Mouse (Mus musculus) liver, embryonic 11.5 days (tissue): ENCODE measurements around the gene Slc43a1. TPM values are rescaled to one million over a fixed set of nuclear protein-coding genes. Genes with fewer than 3 reads are reported as not detected.

Source experiments
- ATAC-seq: fragments of 200-750 bp; cut with Nextera tagmentation; replicated peaks from 2 replicates; pipeline ENCODE4 v1.8.0; 2017; ENCODE audit warnings: moderate number of reproducible peaks, mild to moderate bottlenecking, moderate TSS enrichment, moderate library complexity; ENCODE audit not compliant: low FRiP score
- DNase-seq: peaks from one replicate; pipeline ENCODE4 v3.0.0-alpha.2; 2017; ENCODE audit warnings: low spot score
- H3K27ac ChIP-seq: fragments of 300-500 bp; sonication (generic); 2 replicates; pipeline ENCODE4 v1.5.1; 2014; ENCODE audit warnings: mild to moderate bottlenecking, low read depth, low read length, control low read depth
- H3K27me3 ChIP-seq: fragments of 300-500 bp; sonication (generic); replicated peaks from 2 replicates; pipeline ENCODE4 v1.6.1; 2014; ENCODE audit warnings: low read length, mixed read lengths; ENCODE audit not compliant: control insufficient read depth, insufficient read depth
- H3K36me3 ChIP-seq: fragments of 300-500 bp; sonication (generic); 2 replicates; pipeline ENCODE4 v1.6.1; 2014; ENCODE audit warnings: mild to moderate bottlenecking, low read length, moderate library complexity, mixed read lengths; ENCODE audit not compliant: control insufficient read depth, insufficient read depth
- H3K4me1 ChIP-seq: fragments of 300-500 bp; sonication (generic); replicated peaks from 2 replicates; pipeline ENCODE4 v1.6.1; 2014; ENCODE audit warnings: low read length, mixed read lengths; ENCODE audit not compliant: control insufficient read depth, insufficient read depth
- H3K4me2 ChIP-seq: fragments of 300-500 bp; sonication (generic); 2 replicates; pipeline ENCODE4 v1.6.1; 2014; ENCODE audit warnings: mild to moderate bottlenecking, control low read depth, moderate library complexity
- H3K4me3 ChIP-seq: fragments of 300-500 bp; sonication (generic); 2 replicates; pipeline ENCODE4 v1.5.1; 2014; ENCODE audit warnings: low read depth, low read length, control low read depth
- H3K9ac ChIP-seq: fragments of 300-500 bp; sonication (generic); 2 replicates; pipeline ENCODE4 v1.6.1; 2014; ENCODE audit warnings: low read depth, low read length, control low read depth
- H3K9me3 ChIP-seq: fragments of 300-500 bp; sonication (generic); 2 replicates; pipeline ENCODE4 v1.6.1; 2016; ENCODE audit warnings: low read length, inconsistent platforms, mixed read lengths; ENCODE audit not compliant: control insufficient read depth
- WGBS: fragments of 180-500 bp; shearing (Covaris S2); extraction: QIAGEN DNeasy Blood & Tissue Kit; methylation state at CpG from one replicate; pipeline ENCODE4 v1.1.7; 2014; 5-methylcytosine and 5-hydroxymethylcytosine counted together
- polyA plus RNA-seq: library from polyadenylated mRNA; unstranded; fragments of >200 nt; fragmentation: Nextera tagmentation; extraction: Ambion mirVana; gene quantifications from 2 replicates; pipeline ENCODE4 v1.2.1, GENCODE M21; 2014

Gene Slc43a1
- polyA plus RNA-seq, 1 experiment from 2014 or later, result 83.2 TPM

DNA sequence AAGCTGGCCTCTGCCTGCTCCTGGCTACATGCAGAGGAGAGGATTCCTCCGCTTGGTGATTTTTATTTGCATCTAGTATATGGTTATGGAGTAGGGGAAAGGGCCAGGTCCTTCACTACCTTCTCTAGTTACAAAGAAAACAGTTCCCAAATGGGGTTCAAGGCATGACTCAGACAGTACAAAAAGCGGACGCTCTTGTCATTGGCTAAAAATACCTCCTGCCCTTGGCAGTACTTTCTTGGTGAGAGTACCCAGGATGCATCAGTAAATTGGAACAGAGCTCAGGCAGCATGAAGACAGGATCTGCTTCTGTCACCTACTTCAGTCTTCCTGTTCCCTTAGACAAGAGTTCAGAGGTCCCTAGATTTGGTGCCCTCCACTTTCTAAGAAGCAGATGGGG, 18.8 kb upstream of the Slc43a1 start:
- no peak for ATAC-seq
- Histone ChIP-seq H3K9ac (no peak overlapping the region), H3K27me3 (peaks cover 15% of the 10 kb centered on the region)

DNA sequence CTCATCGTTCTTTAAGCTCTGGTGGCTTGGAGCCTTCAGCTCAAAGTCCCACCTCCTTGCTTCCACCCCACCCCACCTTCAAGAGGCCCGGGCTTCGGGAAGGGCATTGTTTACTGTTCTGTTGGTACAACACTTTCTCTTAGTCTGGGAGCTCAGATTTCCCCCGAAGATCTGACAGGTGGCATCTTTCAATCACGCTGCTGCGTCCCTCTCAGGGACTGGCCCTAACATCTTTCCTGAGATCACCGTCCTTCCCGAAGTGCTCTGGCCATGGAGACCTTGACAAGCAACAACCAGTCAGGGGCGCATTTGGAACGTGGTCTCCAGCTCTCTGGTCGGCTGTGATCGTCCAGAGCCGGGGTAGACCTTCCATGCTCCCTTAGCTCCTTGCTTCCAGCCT, 16.1 kb upstream of the Slc43a1 start, which contains the start of gene Smtnl1:
Smtnl1 (minus strand) TSS at position 101 of the 400 bp plus-strand sequence.
- no peaks in the 10 kb centered on the region for H3K36me3 ChIP-seq
- peaks cover 15% of the 10 kb centered on the region for H3K27me3 ChIP-seq
- no peaks in the 10 kb centered on the region for H3K9me3 ChIP-seq
- H3K4me2 ChIP-seq, result no peak within 1 kb of the TSS
- H3K4me3 ChIP-seq, result no peak within 1 kb of the TSS
- WGBS, result 47% methylated on average over 13 of the region's 13 CpGs
- DNase-seq (no peak), ATAC-seq (no peak)
- peaks cover 3% of the 10 kb centered on the region; the same call in 1 of the 2 replicates for H3K4me1 ChIP-seq
- no peak within 1 kb of the TSS for H3K9ac ChIP-seq
- H3K27ac ChIP-seq, result no peak within 1 kb of the TSS

More for the DNA sequence above, 18.8 kb upstream of the Slc43a1 start:
- H3K27ac ChIP-seq, result no peak overlapping the region
- no peaks in the 10 kb centered on the region for H3K36me3 ChIP-seq
- no peak overlapping the region for H3K4me2 ChIP-seq
- no peak overlapping the region for H3K4me3 ChIP-seq
- WGBS, result 54% methylated on average over 3 of the region's 3 CpGs
- DNase-seq, result no peak
- no peaks in the 10 kb centered on the region for H3K9me3 ChIP-seq
- no peaks in the 10 kb centered on the region for H3K4me1 ChIP-seq

DNA sequence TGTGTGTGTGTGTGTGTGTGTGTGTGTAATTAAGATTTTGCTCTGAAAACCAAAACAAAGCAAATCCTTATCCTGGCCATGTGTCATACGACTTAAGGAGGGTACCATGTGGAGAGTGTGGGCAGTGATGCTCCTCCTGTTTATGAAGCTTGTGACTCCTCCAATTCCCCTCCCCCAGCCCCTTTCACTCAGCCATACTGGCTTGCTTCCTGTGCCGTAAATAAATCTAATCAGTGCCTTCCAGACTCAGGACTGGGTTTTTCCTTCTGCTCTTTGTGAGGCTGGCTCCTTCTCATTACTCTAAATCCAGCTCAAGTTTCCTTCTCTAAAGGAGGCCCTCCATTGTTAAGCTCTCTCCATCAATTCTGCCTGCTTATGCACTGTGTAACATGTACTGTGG, 15.4 kb upstream of the Slc43a1 start:
- Histone ChIP-seq H3K9me3 (no peaks in the 10 kb centered on the region), H3K4me2 (no peak overlapping the region), H3K27ac (no peak overlapping the region), H3K36me3 (no peaks in the 10 kb centered on the region), H3K4me1 (peaks cover 9% of the 10 kb centered on the region), H3K4me3 (no peak overlapping the region), H3K27me3 (peaks cover 15% of the 10 kb centered on the region), H3K9ac (no peak overlapping the region)
- DNase-seq (no peak), ATAC-seq (no peak)
- 20% methylated on average over 2 of the region's 2 CpGs for WGBS

DNA sequence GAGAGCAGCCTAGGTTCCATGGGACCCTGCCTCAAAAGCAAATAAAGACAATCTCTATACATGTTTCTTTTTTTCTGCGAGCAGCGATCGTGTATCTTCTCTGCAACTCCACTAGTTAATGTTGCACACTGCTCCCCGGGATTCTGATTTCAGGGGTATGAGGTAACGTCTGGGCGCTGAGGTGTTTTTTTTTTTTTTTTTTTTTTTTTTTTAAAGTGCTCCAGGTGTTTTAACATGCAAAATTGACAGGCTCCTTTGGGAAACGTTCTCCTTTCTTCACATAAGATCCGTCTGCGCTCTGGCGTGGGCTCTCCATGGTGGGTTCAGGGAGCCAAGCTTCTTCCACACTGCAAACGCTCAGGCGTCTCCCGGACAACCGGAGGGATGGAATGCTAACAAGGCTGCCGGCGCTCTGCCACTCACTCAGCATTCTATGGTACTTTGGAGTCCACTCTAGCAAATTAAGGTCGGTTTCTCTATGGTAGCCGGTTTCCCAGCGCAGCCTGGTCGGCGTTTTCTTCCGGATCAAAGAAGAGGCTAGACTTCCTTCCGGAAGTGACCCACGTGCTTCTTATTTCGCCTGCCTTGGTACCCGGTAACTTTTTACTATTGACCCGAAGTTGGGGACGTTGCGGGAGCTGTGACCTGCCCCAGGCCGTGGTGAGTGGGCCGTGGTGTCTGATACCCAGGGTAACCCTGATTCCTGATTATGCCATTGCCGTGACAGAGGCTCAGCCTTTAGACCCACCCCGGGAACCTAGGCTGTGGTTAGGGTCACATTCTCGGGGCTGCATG, 12.0 kb upstream of the Slc43a1 start, which contains the start of gene Timm10:
Timm10 (plus strand) TSS at position 510 of the 795 bp plus-strand sequence.
- peaks cover 5% of the 10 kb centered on the region for H3K27me3 ChIP-seq
- H3K9me3 ChIP-seq, result no peaks in the 10 kb centered on the region
- H3K36me3 ChIP-seq, result peaks cover 10% of the 10 kb centered on the region
- H3K4me1 ChIP-seq, result peaks cover 10% of the 10 kb centered on the region
- peak within 1 kb of the TSS; percentile 84 for H3K4me2 ChIP-seq
- WGBS, result 1% methylated on average over 34 of the region's 34 CpGs
- DNase-seq (peak; percentile 82), ATAC-seq (peak; percentile 84)
- H3K9ac ChIP-seq, result peak within 1 kb of the TSS; percentile 77
- peak within 1 kb of the TSS; percentile 92 for H3K4me3 ChIP-seq
- peak within 1 kb of the TSS; percentile 54 for H3K27ac ChIP-seq

DNA sequence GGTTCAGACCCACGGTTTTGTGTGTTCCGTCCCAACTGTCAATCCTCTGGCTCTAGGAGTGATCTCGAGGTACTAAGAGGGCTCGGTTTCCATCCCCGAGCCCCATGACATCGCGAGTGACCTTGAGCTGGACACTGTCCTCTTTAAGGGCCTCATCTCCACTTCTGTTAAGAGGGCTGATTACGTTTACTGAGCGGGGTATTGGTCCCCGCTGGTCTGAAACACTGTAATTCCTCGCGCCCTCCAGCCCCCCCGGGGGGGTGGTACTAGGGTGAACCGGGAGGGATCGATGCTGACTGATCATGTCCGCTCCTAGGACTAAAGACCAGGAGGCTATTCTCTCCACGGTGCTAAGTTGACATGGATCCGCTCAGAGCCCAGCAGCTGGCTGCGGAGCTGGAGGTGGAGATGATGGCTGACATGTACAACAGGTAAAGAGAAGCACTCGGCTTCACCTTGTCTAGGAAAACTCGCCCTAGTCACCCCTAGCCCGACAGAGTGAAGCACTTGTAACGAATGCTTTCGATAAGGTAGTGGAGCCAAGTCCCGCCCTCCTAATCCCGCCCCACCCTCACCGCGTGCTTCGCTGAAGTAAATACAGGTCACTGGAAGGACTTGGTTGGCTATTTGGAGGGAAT, 11.2 kb upstream of the Slc43a1 start:
- H3K27me3 ChIP-seq, result no peaks in the 10 kb centered on the region
- no peaks in the 10 kb centered on the region for H3K9me3 ChIP-seq
- peak overlapping the region; percentile 84 for H3K4me2 ChIP-seq
- WGBS, result under 1% methylated on average over 29 of the region's 29 CpGs
- peaks cover 10% of the 10 kb centered on the region for H3K4me1 ChIP-seq
- H3K27ac ChIP-seq, result peak overlapping the region; percentile 54
- peaks cover 10% of the 10 kb centered on the region for H3K36me3 ChIP-seq
- H3K4me3 ChIP-seq, result peak overlapping the region; percentile 92
- DNase-seq, result peak; percentile 49
- H3K9ac ChIP-seq, result peak overlapping the region; percentile 77
- ATAC-seq, result peak; percentile 77

DNA sequence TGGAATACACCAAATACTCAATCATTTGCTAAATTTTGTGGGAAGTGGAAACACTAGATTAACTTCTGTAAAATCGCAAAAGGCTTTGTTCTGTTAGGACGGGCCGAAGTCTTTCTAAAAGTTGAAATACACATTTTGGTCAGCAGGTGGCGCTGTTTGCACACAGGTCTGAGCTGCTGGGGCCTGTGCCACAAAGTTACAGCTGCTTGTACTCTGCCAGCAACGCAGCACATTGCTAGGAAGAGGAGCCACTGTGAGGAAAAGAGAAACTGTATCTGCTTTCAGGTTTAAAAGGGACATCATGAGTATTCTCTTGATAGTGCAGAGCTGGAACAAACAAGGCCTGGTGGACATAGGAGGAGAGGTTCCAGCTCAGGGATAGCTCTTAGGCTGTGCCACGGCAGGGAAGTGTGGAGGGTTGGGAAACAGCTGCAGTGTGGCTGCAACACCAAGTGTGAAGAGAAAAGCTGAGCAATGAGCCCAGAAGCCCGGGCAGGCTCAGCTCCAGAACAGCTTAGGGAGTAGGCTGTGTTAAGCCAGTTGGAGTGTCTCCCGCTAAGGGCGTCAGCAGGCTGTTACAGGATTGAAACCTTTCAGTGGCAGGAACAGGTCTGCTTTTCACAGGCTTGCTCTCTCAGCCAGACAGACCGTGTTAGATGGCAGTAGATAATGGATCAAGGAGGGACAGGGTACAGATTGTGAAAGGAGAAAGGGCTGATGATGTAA, 6.8 kb upstream of the Slc43a1 start:
- WGBS, result 37% methylated on average over 10 of the region's 10 CpGs
- 0 out of 2 replicates have a peak overlapping the region, but pooled peaks have one; percentile 5 for H3K27ac ChIP-seq
- no peak overlapping the region for H3K4me2 ChIP-seq
- DNase-seq (peak; percentile 77), ATAC-seq (peak; percentile 60)
- H3K9me3 ChIP-seq, result no peaks in the 10 kb centered on the region
- no peak overlapping the region for H3K4me3 ChIP-seq
- H3K9ac ChIP-seq, result peak overlapping the region; percentile 25
- peaks cover 10% of the 10 kb centered on the region for H3K36me3 ChIP-seq
- peaks cover 6% of the 10 kb centered on the region for H3K4me1 ChIP-seq
- H3K27me3 ChIP-seq, result no peaks in the 10 kb centered on the region

DNA sequence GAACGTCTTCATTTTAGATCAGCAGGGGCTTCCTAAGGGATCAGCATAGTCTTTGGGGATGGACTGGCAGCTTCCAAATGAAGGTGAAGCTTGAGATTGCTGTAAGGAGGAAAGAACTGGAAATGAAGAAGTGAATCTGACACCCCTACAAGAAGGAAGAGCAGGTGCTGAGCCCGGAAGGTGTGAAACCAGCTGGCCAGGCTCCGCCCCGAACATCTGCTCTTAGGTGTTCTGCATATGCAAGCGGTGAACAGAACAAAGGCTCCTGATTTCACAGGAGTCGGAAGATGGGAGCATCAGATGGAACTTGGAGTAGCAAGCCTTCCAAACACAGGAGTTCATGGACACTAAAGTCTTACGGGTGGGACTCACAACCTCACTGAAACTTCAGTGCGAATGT, 1.5 kb upstream of the Slc43a1 start:
- Histone ChIP-seq H3K4me3 (no peak overlapping the region), H3K4me2 (no peak overlapping the region), H3K27ac (no peak overlapping the region)

DNA sequence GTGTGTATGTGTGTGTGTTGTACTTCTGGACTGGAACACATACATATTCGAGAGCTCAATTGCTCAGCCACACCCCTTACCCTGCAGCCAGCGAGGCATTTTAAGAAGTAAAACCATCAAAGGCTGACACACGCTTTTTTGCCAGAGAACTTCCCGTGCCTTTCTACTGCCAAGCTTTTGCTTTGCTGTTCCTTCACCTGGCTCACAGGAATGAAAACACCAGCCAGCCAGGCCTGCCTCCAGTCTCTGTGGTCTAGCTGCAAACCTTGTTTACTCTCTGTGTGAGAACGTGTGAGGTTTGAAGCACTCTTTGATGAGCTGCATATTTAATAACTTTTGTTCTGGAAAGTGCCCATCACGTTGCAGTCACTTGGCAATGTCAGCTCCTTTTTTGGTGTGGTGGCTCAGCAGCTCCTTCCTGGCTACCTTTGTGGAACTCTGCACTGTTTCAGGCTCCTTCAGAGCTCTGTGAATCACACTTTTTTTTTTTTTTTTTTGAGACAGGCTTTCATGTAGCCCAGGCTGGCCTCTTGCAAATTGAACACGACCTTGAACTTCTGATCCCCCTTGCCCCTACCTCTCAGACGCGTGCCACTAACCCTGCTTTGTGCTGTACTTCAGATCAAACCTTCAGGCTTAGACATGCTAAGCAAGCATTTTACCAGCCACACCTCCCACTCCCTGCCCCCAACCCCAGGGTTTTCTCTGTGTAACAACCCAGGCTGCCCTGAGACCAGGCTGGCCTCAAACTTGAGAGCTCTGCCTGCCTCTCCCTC, 645 bp upstream of the Slc43a1 start:
- H3K4me1 ChIP-seq, result peaks cover 24% of the 10 kb centered on the region
- peak overlapping the region; percentile 67 for H3K4me3 ChIP-seq
- whole genome bisulfite sequencing, result 33% methylated on average over 9 of the region's 9 CpGs
- H3K27ac ChIP-seq, result no peak overlapping the region
- no peak for ATAC-seq
- no peaks in the 10 kb centered on the region for H3K36me3 ChIP-seq
- H3K4me2 ChIP-seq, result peak overlapping the region; percentile 89
- DNase-seq, result no peak
- no peaks in the 10 kb centered on the region for H3K9me3 ChIP-seq
- peak overlapping the region; percentile 4; the same call in 1 of the 2 replicates for H3K9ac ChIP-seq
- H3K27me3 ChIP-seq, result no peaks in the 10 kb centered on the region

More for the DNA sequence above, 1.5 kb upstream of the Slc43a1 start:
- Histone ChIP-seq H3K27me3 (no peaks in the 10 kb centered on the region), H3K9me3 (no peaks in the 10 kb centered on the region), H3K36me3 (no peaks in the 10 kb centered on the region), H3K9ac (no peak overlapping the region), H3K4me1 (peaks cover 23% of the 10 kb centered on the region)
- DNase-seq, result no peak
- ATAC-seq, result no peak
- 59% methylated on average over 8 of the region's 8 CpGs for WGBS
